Mouse (Mus musculus) liver, embryonic 12.5 days (tissue): Measurements from ENCODE around the gene Adamtsl1. TPM values are rescaled to one million over a fixed set of nuclear protein-coding genes. Genes with fewer than 3 reads are reported as not detected.

Source experiments
- ATAC-seq: fragments of 200-750 bp; cut with Nextera tagmentation; 2 replicates; pipeline ENCODE4 v1.8.0; 2017; ENCODE audit warnings: moderate number of reproducible peaks, mild to moderate bottlenecking, moderate library complexity
- H3K27ac ChIP-seq: fragments of 300-500 bp; sonication (generic); 2 replicates; pipeline ENCODE4 v1.5.1; 2016; ENCODE audit warnings: mild to moderate bottlenecking
- H3K27me3 ChIP-seq: fragments of 300-500 bp; sonication (generic); replicated peaks from 2 replicates; pipeline ENCODE4 v1.6.1; 2016; ENCODE audit warnings: mild to moderate bottlenecking, moderate library complexity
- H3K36me3 ChIP-seq: fragments of 300-500 bp; sonication (generic); 2 replicates; pipeline ENCODE4 v1.6.1; 2016; ENCODE audit warnings: mild to moderate bottlenecking, moderate library complexity
- H3K4me1 ChIP-seq: fragments of 300-500 bp; sonication (generic); 2 replicates; pipeline ENCODE4 v1.6.1; 2016
- H3K4me2 ChIP-seq: fragments of 300-500 bp; sonication (generic); 2 replicates; pipeline ENCODE4 v1.6.1; 2016; ENCODE audit warnings: mild to moderate bottlenecking, moderate library complexity
- H3K4me3 ChIP-seq: fragments of 300-500 bp; sonication (generic); 2 replicates; pipeline ENCODE4 v1.5.1; 2016; ENCODE audit warnings: mild to moderate bottlenecking, moderate library complexity
- H3K9ac ChIP-seq: fragments of 300-500 bp; sonication (generic); 2 replicates; pipeline ENCODE4 v1.6.1; 2016; ENCODE audit warnings: mild to moderate bottlenecking, moderate library complexity
- H3K9me3 ChIP-seq: fragments of 300-500 bp; sonication (generic); replicated peaks from 2 replicates; pipeline ENCODE4 v1.6.1; 2016; ENCODE audit warnings: mild to moderate bottlenecking, moderate library complexity
- whole genome bisulfite sequencing: fragments of 180-500 bp; shearing (Covaris S2); methylation state at CpG from one replicate; pipeline ENCODE4 v1.1.7; 2016; ENCODE audit not compliant: insufficient replicate concordance; 5-methylcytosine and 5-hydroxymethylcytosine counted together
- polyA plus RNA-seq: library from polyadenylated mRNA; unstranded; fragments of >200 nt; fragmentation: Nextera tagmentation; extraction: Ambion mirVana; gene quantifications from 2 replicates; pipeline ENCODE4 v1.2.1, GENCODE M21; 2016

The Adamtsl1 gene
- polyA plus RNA-seq, 1 experiment from 2014 or later: 2.4 TPM

- H3K27ac ChIP-seq: no peak overlapping the region
- H3K36me3 ChIP-seq: no peaks in the 10 kb centered on the region
- no peaks in the 10 kb centered on the region for H3K4me1 ChIP-seq
- H3K4me2 ChIP-seq: no peak overlapping the region
- no peaks in the 10 kb centered on the region for H3K27me3 ChIP-seq
- no peak for ATAC-seq
- no peaks in the 10 kb centered on the region for H3K9me3 ChIP-seq
- H3K4me3 ChIP-seq: no peak overlapping the region
- H3K9ac ChIP-seq: no peak overlapping the region
- WGBS: 74% methylated on average over 5 of the region's 5 CpGs
Measured at GRCm38 (mm10) chr4:85763161-85764014, 249.4 kb downstream of the Adamtsl1 start.

- Histone ChIP-seq H3K9me3 (no peaks in the 10 kb centered on the region), H3K36me3 (no peaks in the 10 kb centered on the region), H3K27me3 (no peaks in the 10 kb centered on the region), H3K9ac (no peak overlapping the region), H3K4me2 (no peak overlapping the region), H3K4me3 (no peak overlapping the region), H3K4me1 (no peaks in the 10 kb centered on the region), H3K27ac (no peak overlapping the region)
- no peak for ATAC-seq
- 66% methylated on average over 14 of the region's 14 CpGs for WGBS
Measured at GRCm38 (mm10) chr4:85764015-85764450, 250.1 kb downstream of the Adamtsl1 start.

- H3K4me3 ChIP-seq: no peak overlapping the region
- H3K9me3 ChIP-seq: no peaks in the 10 kb centered on the region
- H3K9ac ChIP-seq: no peak overlapping the region
- no peaks in the 10 kb centered on the region for H3K4me1 ChIP-seq
- H3K27ac ChIP-seq: no peak overlapping the region
- H3K27me3 ChIP-seq: no peaks in the 10 kb centered on the region
- no peaks in the 10 kb centered on the region for H3K36me3 ChIP-seq
- no peak overlapping the region for H3K4me2 ChIP-seq
- no peak for ATAC-seq
- WGBS: 48% methylated on average over 3 of the region's 3 CpGs
Measured at GRCm38 (mm10) chr4:85764476-85764875, 250.5 kb downstream of the Adamtsl1 start.

DNA sequence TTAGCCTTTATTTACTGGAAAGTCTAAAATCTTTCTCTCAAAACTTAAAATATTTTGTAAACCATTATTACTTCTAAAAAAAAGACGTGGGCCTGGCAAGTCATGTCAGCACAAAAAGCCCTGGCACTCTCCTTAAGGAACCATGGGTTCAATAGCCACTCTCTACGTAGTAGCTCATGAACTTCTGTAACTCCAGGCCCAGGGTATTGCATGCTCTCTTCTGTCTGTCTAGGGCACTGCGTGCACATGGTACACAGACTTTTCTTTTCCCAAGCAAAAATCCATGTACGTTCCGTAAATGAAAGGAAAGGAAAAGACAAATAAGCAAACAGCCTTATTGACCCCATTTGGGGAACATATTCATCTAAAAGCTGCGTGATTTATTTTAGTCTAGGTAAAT lies 253.7 kb downstream of the Adamtsl1 start:
- no peaks in the 10 kb centered on the region for H3K9me3 ChIP-seq
- no peaks in the 10 kb centered on the region for H3K36me3 ChIP-seq
- H3K27ac ChIP-seq: no peak overlapping the region
- H3K27me3 ChIP-seq: no peaks in the 10 kb centered on the region
- H3K4me2 ChIP-seq: no peak overlapping the region
- no peak overlapping the region for H3K4me3 ChIP-seq
- WGBS: 70% methylated on average over 6 of the region's 6 CpGs
- no peak overlapping the region for H3K9ac ChIP-seq
- H3K4me1 ChIP-seq: no peaks in the 10 kb centered on the region
- no peak for ATAC-seq

GRCm38 (mm10) chr4:85768107-85768506 lies 254.1 kb downstream of the Adamtsl1 start:
- 47% methylated on average over 5 of the region's 5 CpGs for WGBS
- ATAC-seq: no peak
- Histone ChIP-seq H3K4me3 (no peak overlapping the region), H3K27me3 (no peaks in the 10 kb centered on the region), H3K27ac (no peak overlapping the region), H3K36me3 (no peaks in the 10 kb centered on the region), H3K4me1 (no peaks in the 10 kb centered on the region), H3K4me2 (no peak overlapping the region), H3K9me3 (no peaks in the 10 kb centered on the region), H3K9ac (no peak overlapping the region)

GRCm38 (mm10) chr4:85782511-85782910 lies 268.5 kb downstream of the Adamtsl1 start:
- no peaks in the 10 kb centered on the region for H3K4me1 ChIP-seq
- no peaks in the 10 kb centered on the region for H3K9me3 ChIP-seq
- H3K9ac ChIP-seq: no peak overlapping the region
- H3K4me2 ChIP-seq: no peak overlapping the region
- H3K27me3 ChIP-seq: no peaks in the 10 kb centered on the region
- WGBS: 41% methylated on average over 5 of the region's 5 CpGs
- H3K27ac ChIP-seq: no peak overlapping the region
- ATAC-seq: no peak
- H3K36me3 ChIP-seq: no peaks in the 10 kb centered on the region
- H3K4me3 ChIP-seq: no peak overlapping the region

- Histone ChIP-seq H3K36me3 (no peaks in the 10 kb centered on the region), H3K9ac (no peak overlapping the region), H3K4me2 (no peak overlapping the region), H3K4me1 (no peaks in the 10 kb centered on the region), H3K9me3 (no peaks in the 10 kb centered on the region), H3K4me3 (no peak overlapping the region), H3K27ac (no peak overlapping the region), H3K27me3 (no peaks in the 10 kb centered on the region)
- 50% methylated on average over 6 of the region's 6 CpGs for WGBS
- ATAC-seq: no peak
Measured at GRCm38 (mm10) chr4:85783768-85784379, 269.9 kb downstream of the Adamtsl1 start.

DNA sequence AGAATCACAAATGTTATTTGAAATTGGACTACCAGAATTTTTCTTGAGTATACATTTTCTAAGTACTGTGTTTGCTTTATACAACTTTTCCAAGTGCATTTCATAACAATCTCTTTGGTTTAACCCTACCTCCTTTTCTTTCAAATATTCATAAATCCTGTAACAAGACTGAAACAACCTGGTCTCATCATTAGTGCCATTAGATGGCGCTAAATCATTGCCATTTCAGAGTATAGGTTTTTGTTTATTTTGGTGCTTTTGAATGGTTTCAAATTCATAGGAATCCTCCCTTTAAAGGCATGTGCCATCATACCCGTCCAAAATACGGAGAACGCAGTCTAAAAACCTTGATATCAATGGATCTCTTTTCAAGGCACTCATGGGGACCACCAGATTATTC lies 270.5 kb downstream of the Adamtsl1 start:
- 48% methylated on average over 4 of the region's 4 CpGs for WGBS
- Histone ChIP-seq H3K27ac (no peak overlapping the region), H3K4me1 (no peaks in the 10 kb centered on the region), H3K36me3 (no peaks in the 10 kb centered on the region), H3K27me3 (no peaks in the 10 kb centered on the region), H3K9me3 (no peaks in the 10 kb centered on the region), H3K4me3 (no peak overlapping the region), H3K9ac (no peak overlapping the region), H3K4me2 (no peak overlapping the region)
- ATAC-seq: no peak

- no peak overlapping the region for H3K4me3 ChIP-seq
- H3K9me3 ChIP-seq: no peaks in the 10 kb centered on the region
- no peaks in the 10 kb centered on the region for H3K36me3 ChIP-seq
- no peak overlapping the region for H3K27ac ChIP-seq
- WGBS: 37% methylated on average over 2 of the region's 2 CpGs
- no peaks in the 10 kb centered on the region for H3K27me3 ChIP-seq
- no peaks in the 10 kb centered on the region for H3K4me1 ChIP-seq
- no peak for ATAC-seq
- H3K4me2 ChIP-seq: no peak overlapping the region
- no peak overlapping the region for H3K9ac ChIP-seq
Measured at GRCm38 (mm10) chr4:85790226-85790625, 276.3 kb downstream of the Adamtsl1 start.

- Histone ChIP-seq H3K27me3 (no peaks in the 10 kb centered on the region), H3K4me1 (no peaks in the 10 kb centered on the region), H3K27ac (no peak overlapping the region), H3K9ac (no peak overlapping the region), H3K4me3 (no peak overlapping the region), H3K36me3 (no peaks in the 10 kb centered on the region), H3K9me3 (no peaks in the 10 kb centered on the region), H3K4me2 (no peak overlapping the region)
- 4% methylated on average over 8 of the region's 8 CpGs for WGBS
- no peak for ATAC-seq
Measured at GRCm38 (mm10) chr4:85801805-85802204, 287.8 kb downstream of the Adamtsl1 start.

DNA sequence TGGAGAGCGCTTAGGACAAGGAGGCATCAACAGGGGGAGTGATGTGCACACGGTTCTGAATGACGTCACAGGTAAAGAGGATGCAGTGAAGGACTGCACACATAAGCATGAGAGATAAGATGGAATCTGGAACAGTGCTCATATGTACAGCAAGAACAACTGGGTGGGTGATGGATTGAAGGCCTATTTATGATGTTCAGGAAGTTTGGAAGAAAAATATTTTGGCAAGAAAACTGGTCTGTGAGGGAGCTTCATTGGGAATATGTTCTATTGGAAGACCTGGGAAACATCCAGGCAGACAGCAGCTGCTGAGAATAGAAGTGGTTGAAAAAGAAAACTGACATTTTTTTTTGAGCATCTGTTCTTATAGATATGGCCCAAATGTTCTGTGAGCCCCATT lies 300.4 kb downstream of the Adamtsl1 start:
- no peak for ATAC-seq
- H3K27ac ChIP-seq: no peak overlapping the region
- H3K27me3 ChIP-seq: no peaks in the 10 kb centered on the region
- H3K36me3 ChIP-seq: no peaks in the 10 kb centered on the region
- H3K9me3 ChIP-seq: no peaks in the 10 kb centered on the region
- H3K4me3 ChIP-seq: no peak overlapping the region
- no peak overlapping the region for H3K4me2 ChIP-seq
- no peak overlapping the region for H3K9ac ChIP-seq
- 48% methylated on average over 3 of the region's 3 CpGs for WGBS
- no peaks in the 10 kb centered on the region for H3K4me1 ChIP-seq

- Histone ChIP-seq H3K9ac (no peak overlapping the region), H3K9me3 (no peaks in the 10 kb centered on the region), H3K4me2 (no peak overlapping the region), H3K4me3 (no peak overlapping the region), H3K4me1 (no peaks in the 10 kb centered on the region), H3K36me3 (no peaks in the 10 kb centered on the region), H3K27ac (no peak overlapping the region), H3K27me3 (no peaks in the 10 kb centered on the region)
- no peak for ATAC-seq
- WGBS: 55% methylated on average over 2 of the region's 2 CpGs
Measured at GRCm38 (mm10) chr4:85818504-85818903, 304.5 kb downstream of the Adamtsl1 start.
